Mouse (Mus musculus) induced T-regulatory cell, adult 2 months (primary cell): ENCODE results near the gene Cd151.

ENCODE experiments used
- DNase-seq: peaks from one replicate; pipeline ENCODE4 v3.0.0-alpha.2; 2012; ENCODE audit warnings: low read depth

The Cd151 gene

DNA sequence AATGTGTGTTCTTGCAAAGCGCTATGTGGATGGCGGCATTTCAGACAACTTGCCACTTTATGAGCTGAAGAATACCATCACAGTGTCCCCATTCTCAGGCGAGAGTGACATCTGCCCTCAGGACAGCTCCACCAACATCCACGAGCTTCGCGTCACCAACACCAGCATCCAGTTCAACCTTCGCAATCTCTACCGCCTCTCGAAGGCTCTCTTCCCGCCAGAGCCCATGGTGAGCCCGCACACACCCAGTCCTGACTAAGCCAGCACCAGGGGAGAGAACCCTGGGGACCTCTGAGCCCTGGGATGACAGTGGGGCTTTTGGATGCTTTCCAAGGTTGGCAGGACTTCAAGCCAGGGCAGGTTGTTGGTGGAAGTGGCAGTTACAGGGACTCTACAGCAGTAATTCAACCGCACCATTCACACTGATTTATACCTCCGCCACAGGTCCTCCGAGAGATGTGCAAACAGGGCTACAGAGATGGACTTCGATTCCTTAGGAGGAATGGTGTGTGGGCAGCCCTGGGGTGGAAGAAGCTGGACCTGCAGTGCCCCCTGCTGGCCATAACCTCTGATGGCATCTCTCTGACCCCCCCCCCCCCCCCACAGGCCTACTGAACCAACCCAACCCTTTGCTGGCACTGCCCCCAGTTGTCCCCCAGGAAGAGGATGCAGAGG lies 9.1 kb upstream of the Cd151 start:
- peak; percentile 80 for DNase-seq

- no peak for DNase-seq
These were observed 8.5 kb upstream of the Cd151 start for GRCm38 (mm10) chr7:141458661-141459060.

GRCm38 (mm10) chr7:141459301-141459711 lies 7.9 kb upstream of the Cd151 start:
- DNase-seq = no peak

DNA sequence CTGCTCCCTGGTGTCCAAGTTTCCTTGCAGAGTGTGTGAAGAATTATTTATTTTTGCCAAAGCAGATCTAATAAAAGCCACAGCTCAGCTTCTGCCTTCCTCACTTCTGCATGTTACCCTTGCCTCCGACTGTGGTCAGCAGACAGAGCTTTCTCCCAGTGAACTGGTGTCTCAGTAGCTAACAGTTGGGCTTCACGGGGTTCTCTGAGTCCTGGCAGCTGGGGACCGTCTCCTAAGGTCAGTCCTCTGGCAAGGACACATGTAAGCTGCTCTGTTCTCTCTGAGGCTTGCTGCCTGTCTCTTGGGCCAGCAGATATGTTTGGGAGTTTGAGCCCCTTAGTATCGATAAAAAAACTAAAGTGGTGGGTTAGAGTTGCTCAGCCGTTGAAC lies 7.2 kb upstream of the Cd151 start:
- DNase-seq = no peak

- no peak for DNase-seq
These were observed 6.6 kb upstream of the Cd151 start, which contains the start of gene Cracr2b for GRCm38 (mm10) chr7:141460391-141461113. TSS of gene Cracr2b (plus strand) at chr7:141461094.

DNA sequence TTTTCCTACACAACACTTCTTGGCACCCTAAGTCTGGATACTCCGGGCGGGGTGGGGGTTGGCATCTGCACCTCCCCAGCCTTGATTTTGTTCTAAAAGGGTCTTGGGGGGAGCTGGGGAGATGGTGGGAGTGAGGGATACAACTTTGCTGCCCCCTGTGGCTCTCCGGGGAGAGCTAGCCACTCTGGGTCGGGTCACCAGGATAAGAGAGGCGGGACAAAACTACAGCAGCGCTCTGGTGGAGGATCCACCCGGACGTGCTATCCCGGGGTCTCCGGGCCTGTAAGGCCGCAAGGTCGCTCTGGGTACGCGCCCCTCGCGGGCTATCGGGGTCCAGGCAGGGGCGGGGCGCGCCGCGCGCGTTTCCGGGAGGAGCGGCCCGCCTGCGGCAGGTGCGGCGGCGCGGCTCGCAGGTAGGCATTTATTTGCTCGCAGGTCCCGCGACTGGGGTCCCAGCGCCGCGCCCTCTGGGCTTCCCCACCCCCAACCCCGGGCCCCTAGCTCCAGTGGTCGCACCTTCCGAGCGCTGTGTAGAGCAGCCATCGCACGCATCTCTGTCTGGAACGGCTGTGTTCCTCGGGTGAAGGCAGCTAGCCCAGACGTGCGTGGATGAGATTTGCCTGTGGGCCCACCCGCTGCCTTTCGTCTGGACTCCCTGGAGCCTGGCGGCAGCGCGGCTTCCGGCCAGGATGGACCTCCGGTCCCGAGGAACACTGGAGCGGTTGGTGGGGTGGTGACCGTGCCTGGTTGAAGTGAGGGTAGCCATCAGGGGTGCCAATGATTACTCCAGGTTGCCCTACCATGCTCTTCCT lies 5.5 kb upstream of the Cd151 start:
- DNase-seq = no peak

GRCm38 (mm10) chr7:141462333-141462821 lies 4.8 kb upstream of the Cd151 start:
- DNase-seq = no peak

- no peak for DNase-seq
These were observed 3.2 kb upstream of the Cd151 start for GRCm38 (mm10) chr7:141463824-141464602.

- peak; percentile 47 for DNase-seq
These were observed 2.5 kb upstream of the Cd151 start for GRCm38 (mm10) chr7:141464603-141465201.

- DNase-seq = no peak
These were observed 1.7 kb upstream of the Cd151 start for GRCm38 (mm10) chr7:141465388-141466044.

- DNase-seq = no peak
These were observed 1.2 kb upstream of the Cd151 start for GRCm38 (mm10) chr7:141466045-141466394.

- DNase-seq = no peak
These were observed 514 bp upstream of the Cd151 start for GRCm38 (mm10) chr7:141466607-141467148.

DNA sequence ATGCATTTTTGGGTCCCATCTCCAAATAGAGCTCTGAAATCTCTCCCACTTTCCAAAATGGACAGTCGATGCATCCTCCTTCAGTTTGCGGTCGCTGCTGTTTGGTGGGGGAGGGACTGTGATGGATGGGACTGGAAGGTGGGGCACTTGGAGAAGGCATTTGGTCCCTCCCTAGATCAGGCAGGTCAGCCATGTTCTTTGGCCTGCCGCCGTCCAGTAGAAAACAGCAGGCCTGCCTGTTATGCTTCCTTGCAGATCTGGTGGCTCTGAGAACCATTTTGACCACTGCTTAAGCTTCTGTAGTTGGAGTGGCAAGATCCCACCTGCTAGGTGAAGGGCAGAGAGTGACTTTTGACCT lies 951 bp downstream of the Cd151 start:
- no peak for DNase-seq

DNA sequence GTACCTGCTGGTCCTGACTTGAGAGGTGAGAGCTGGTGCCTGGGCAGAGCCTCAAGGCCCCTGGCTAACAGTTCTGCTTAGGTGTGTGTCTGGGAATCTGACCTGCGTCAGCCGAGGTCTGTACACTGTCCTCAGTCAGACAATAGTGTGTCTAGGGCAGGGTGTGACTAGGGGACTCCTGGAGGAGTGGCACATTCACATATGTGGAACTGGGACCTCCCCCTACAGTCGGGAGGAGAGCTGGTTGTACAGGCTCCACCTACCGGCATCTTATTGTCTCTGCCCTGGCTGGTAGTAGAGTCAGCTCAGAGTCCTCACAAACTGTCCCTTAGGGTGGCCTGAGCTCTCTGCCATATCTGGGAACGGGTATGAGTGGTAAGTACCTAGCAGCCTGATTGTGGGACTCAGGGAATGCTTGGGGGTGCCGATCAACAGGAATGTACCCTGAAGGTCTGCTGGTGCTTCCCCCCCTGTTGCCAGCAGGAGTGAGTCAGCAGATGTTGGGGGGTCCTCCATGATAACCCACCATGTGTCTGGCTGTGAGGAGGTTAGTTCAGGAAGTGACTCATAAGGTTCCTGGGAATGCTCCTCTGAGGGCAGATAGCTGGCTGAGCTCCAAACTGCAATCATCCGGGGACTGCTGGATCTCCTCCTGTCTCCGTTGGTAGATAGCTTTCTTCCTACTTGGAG lies 1.5 kb downstream of the Cd151 start:
- DNase-seq = peak; percentile 75

DNA sequence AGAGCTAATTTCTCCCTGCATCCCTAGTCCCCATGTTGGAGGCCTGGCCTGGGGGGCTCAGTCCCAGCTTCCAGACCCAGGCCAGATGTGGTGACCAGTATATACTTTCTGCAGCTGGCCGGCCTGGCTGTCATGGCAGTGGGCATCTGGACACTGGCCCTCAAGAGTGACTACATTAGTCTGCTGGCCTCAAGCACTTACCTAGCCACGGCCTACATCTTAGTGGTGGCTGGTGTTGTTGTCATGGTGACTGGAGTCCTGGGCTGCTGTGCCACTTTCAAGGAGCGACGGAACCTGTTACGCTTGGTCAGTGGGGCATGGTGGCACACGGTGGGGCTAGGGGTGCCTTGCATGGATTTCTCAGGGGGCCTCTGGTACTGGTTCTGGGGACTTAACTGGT lies 2.2 kb downstream of the Cd151 start:
- DNase-seq = no peak

DNA sequence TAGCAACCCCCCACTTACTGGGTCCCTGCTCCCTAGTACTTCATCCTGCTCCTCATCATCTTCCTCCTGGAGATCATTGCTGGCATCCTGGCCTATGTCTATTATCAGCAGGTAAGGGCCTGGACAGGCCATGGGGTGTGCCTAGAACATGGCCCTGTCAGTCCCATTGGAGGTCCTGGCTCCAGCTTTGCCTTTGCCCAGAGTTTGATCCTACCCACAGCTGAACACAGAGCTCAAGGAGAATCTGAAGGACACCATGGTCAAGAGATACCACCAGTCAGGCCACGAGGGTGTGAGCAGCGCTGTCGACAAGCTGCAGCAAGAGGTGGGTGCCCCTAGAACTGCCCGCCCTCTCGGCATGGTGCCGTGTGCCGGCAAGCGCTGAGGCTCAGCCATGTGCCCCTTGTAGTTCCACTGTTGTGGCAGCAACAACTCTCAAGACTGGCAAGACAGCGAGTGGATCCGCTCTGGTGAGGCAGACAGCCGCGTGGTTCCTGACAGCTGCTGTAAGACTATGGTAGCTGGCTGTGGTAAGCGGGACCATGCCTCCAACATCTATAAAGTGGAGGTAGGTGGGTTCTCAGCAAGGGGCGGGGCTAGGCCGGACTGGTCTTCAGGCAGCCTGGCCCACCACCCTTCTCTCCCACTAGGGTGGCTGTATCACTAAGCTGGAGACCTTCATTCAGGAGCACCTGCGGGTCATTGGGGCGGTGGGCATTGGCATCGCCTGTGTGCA lies 2.9 kb downstream of the Cd151 start:
- DNase-seq = no peak

- DNase-seq = no peak
These were observed 3.4 kb downstream of the Cd151 start for GRCm38 (mm10) chr7:141470637-141470944.

- DNase-seq = no peak
These were observed 4.0 kb downstream of the Cd151 start for GRCm38 (mm10) chr7:141471236-141471635.

- DNase-seq = no peak
These were observed 5.0 kb downstream of the Cd151 start for GRCm38 (mm10) chr7:141472226-141472625.

- no peak for DNase-seq
These were observed 5.6 kb downstream of the Cd151 start for GRCm38 (mm10) chr7:141472763-141473162.
